Mouse (Mus musculus) neural tube, embryonic 10.5 days (tissue): ENCODE measurements around the gene Zc3hc1.
"Not testable (repeated sequence)": the region's sequence is repeated elsewhere in the genome, so short reads cannot be mapped to it uniquely, and the experiment has no call there.

Experiments used
- DNase-seq: peaks from one replicate; pipeline ENCODE4 v3.0.0-alpha.2; 2017; ENCODE audit warnings: low spot score; ENCODE audit errors: extremely low spot score

Gene Zc3hc1

DNA sequence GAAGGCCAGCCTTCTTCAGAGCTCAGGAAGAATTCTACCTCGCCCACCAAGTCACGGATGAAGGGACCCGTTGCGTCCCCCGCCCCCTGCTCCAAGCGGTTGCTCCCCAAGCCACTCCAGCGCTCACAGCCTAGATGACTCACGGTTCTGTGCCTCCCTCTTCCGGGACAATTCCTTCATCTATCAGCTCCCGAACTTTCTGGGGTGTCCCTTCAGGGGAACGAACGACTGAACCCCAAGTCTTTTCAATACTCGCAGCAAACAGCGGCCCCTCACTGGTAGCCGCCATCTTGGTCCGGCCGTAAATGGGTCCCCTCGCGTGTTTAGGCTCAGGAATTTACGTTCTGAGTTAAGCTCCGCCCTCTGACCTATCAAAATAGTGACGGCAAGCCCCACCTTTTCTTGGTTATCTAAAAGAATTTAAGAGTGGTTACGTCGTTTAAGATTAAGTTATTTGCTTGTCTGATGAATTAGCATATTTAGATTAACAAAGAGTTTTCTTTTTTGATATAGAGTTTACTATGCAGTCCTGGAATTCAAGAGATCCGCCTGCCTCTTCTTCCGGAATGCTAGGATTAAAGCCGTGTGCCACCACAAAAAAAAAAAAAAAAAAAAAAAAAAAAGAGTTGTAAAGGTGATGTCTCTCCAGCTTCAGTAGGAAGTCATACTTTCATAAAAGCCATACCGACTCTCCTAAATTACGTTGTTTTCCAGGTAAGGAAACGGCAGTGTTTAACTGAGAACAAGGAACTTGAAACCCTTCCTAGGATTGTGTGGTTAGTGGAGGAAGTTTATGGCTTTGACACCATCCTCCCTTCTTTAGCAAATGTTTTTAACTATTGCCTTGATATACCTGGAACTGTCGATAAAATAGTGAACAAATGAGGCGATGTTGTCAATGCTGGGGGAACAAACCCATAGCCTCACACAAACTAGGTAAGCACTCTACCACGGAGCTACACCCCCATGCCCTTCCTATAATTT lies at the start of gene Zc3hc1:
TSS of gene Zc3hc1 (minus strand) at position 315 of the 984 bp plus-strand sequence.
- peak; percentile 77 for DNase-seq

DNA sequence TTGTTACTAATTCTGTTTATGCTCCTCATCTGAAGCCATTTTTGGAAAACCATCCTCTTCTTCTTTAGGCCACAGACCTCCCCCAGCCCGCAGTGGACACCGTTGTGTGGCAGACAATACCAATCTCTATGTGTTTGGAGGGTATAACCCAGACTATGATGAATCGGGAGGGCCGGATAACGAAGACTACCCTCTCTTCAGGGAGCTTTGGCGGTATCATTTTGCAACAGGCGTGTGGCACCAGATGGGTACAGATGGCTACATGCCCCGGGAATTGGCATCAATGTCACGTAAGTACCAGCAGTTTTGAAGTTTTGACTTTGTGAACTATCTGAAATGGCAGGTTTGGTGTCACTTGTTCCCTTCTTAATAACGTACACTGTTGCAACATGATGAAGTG lies 48.7 kb upstream of the Zc3hc1 start:
- no peak for DNase-seq

DNA sequence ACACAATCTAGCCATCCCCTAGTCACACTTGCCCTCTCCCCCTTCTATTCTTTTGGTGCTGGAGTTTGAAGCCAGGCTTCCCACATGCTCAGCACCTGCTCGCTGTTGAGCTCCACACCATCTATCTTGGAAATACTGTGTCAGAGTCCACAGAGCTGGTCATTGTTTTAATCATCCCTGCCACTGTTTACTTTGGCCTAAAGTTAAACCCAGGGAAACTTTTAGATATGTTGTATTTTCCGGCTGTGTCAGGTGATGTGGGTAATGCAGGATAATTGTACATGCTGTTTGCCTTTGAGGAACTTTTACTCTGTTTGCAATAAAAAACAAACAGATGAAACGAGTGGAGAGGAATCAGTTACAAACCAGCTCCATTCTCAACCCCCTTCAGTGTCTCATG lies 46.2 kb upstream of the Zc3hc1 start:
- DNase-seq, result no peak

DNA sequence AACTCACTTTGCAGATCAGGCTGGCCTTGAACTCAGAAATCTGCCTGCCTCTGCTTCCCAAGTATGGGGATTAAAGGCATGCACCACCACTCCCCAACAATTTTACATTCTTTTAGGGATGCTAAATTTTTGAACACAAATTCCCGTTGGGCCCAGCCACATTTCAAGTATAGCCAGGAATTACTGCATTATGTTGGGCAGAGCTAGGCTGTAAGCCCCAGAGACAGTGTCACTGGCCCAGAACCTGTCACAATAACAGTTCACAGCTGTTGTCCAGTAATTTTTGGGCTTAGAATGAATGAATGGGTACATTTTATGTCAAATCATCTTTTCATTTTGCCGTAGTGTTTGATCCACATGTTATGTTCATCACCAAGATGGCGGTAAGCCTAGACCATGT lies 45.6 kb upstream of the Zc3hc1 start:
- no peak for DNase-seq

DNA sequence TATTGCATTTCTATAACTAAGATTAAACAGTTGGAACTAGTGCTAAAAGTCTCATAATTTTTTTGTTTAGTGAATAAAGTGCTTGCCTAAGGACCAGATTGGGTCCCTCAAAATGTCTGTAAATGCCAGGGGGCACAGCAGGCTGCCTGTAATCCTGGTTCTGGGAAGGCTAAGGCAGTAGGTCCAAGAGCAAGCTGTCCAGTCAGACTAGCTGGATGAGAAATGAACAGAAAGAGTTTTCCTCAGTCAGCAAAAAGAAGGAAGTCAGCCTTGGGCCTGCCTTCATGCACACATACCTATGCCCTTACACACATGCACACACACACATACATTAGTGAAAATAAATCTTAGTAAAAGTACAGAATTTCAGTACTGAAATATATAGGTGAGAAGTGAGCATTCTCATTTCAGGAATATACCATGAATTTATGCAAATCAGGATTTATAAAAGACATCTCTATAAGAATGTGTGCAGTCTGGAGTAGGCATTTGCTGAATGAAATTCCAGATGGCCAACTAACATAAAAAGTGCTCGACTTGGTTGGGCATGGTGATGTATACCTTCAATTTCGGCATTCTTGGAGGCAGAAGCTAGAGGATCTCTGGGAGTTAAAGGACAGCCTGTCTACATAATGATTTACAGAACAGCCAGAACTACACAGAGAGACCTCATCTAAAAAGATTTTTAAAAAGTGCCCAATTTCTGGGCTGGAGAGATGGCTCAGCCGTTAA lies 41.8 kb upstream of the Zc3hc1 start:
- no peak for DNase-seq

DNA sequence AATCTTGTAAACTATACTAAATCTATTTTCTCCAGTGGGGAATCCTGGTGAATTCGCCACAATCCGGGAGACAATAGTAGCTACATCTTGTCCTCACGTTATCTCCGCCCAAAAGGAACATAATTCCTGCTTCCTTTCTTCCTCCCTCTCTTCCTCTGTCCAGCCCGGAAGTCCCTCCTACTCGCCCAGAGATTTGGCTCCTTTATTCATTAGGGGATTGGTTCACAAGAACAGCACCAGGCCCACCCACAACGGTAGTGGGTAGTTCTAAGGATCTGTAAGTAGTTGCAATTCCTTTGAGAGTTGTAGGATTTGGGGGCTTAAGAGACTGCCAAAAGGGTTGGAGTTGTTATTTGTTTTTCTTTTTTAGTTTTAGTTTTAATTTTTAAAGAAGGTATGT lies 26.0 kb upstream of the Zc3hc1 start:
- no peak for DNase-seq

DNA sequence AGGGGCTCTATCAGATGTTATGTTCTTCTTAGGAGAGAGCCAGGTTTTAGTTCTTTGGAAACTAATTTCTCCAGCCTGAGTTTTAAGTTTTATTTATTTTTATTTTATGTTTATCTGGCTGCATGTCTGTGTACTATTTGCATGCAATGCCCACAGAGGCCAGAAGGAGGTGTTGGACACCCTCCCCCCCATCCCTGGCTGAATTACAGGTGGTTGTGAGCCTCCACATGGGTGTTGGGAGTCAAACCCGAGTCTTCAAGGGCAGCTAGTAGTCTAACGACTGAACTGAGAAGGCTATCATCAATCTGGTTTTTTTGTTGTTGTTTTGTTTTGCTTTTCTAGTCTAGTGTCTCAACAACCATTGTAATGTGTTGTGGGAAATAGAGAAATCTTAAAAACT lies 25.3 kb upstream of the Zc3hc1 start:
- DNase-seq, result no peak

DNA sequence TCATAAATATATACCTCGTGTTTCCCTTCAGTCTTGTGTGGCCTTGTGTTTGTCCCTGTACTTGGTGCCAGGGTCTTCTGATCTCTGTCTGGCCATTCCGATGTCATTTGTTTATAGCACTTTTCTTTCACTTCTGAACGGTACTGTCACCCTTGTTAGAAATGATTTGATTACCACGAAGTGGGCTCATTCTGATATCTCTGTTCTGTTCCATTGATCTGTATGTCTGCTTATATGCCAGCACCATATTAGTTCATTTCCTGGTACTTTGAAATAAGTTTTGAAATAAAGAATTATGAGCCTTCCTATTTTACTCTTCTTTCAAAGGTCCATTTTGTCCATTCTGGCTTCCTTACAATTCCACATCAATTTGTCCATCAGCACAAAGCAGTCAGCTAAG lies 20.5 kb upstream of the Zc3hc1 start:
- no peak for DNase-seq

DNA sequence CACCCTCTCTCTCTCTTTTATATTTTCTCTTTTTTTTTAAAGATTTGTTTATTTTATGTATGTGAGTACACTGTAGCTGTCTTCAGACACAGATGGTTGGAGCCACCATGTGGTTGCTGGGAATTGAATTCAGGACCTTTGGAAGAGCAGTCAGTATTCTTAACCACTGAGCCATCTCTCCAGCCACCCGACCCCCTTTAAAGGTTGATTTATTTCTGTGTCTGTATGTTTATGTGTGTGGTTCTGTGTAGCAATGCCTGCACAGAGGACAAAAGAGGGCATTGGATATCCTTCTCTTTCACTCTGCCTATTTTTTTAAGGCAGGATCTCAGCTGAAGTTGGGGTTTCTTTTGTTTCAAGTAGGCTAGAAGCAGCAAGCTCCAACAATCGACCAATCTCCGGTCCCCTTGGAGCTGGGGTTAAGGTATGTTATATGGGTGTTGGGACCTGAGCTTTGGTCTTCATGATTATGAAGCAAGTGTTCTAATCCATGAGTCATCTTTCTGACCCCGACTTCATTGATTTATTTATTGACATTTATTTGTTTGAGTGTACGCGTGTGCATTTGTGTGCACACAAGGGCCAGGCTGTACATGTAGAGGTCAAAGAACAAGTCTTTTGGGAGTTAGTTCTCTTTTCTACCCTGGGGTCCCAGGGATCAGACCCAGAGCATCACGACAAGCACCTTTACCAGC lies 18.7 kb upstream of the Zc3hc1 start:
- DNase-seq, result no peak

DNA sequence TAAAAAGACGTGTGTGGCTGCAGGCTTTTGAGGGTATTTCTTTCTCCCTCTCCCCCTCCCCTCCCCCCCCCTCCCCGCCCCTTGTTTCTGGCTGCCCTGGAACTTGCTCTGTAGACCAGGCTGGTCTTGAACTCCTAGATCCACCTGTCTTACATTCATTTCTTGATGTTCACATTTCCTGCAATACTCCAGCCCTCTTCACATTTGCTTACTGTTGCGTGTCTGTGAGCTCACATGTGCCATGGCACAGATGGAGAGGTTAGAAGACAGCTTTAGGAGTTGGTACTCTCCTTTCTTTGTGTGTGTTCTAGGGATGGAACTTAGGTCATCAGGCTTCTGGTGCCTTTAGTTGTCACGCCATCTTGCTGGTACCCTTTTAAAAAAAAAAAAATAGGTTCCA lies 17.4 kb upstream of the Zc3hc1 start:
- DNase-seq, result no peak

DNA sequence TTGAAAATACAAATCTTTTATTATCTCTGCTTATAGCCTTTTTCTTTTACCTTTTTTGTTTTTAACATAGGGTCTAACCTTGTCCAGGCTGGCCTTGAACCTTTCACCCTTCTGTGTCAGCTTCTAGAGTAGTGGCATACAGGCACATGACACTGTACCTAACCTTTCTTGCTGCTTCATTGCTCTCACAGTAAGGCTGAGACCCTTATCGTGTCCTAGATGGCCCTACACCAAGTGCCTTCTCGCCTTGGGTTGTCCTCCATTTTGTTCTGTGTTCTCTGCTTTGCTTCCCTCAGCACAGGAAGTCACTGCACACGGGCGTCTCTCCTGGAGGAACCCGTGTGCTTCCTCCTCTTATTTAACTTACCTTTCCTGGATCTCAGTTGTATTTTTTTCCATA lies 13.8 kb upstream of the Zc3hc1 start:
- DNase-seq, result no peak

DNA sequence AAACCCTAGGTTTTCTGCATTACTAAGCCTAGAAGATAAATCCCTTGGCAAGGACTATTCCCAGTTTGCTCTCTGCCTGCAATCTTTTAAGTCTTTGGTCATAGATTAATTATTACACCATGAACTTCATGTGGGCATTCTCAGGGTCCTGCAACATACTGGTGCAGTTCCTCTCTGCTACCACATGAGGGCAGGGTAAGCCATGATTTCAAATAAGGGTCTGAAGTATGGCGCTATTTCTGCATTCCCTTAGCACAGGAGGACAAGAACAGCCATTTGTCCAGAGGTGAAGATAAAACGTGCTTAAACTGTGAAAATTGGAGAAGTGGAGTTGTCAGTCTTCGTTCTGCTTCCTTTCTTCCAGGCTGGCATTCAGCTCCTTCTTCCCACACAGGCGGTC lies 12.6 kb upstream of the Zc3hc1 start:
- peak; percentile 52 for DNase-seq

DNA sequence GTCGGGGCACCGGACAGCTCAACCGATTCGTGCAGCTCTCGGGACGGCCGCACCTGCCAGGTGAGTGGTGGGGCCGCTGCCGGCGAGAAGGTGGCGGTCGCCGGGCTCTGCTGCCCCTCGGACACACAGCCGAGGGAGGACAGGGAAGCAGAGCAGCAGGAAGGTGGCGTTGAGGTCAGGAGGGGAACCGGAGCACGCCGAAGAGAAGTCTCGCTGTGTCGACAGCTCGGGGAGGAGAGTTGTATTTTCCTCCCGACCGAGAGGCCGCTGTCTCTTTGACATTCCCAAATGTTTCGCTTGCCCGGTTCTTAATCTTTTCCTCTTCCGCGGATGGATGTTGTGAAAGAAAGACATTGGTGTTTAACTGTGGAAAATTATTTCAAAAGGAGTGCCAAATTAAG lies 11.3 kb upstream of the Zc3hc1 start:
- no peak for DNase-seq

DNA sequence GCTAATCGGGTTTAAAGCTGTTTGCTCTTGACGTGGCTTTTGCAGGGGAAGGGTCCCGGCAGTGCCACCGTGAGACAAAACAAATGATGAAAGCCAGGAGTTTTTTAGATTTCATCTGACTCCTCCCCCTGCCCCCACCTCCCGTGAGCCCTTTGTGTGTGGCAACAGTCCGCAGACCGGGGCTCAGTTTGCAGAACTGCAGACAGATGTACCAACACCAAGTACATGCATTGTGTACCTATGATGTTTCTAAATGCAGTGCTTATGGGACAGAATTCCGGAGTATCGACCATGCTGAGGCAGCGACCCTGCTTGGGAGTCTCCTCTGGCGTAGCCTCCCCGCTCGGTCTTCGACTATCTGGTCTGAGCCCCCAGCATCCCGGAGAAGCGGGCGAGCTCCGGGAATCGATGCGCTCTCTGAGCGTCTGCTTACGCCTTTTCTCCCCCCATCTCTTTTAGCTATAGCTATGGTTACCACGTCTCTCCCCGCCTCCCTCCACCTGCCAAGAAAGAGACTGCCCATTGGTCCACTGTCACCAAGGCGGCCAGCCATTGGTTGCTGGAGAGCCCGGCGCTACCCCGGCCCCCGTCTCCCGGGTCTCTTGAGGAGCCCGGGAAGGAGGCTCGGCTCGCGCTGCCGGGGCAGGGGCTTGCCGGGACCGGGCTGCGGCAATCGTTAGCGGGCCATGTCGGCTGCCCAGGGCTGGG lies 10.6 kb upstream of the Zc3hc1 start, which contains the start of gene Klhdc10:
TSS of gene Klhdc10 (plus strand) at position 561 of the 708 bp plus-strand sequence.
- peak; percentile 100 for DNase-seq

DNA sequence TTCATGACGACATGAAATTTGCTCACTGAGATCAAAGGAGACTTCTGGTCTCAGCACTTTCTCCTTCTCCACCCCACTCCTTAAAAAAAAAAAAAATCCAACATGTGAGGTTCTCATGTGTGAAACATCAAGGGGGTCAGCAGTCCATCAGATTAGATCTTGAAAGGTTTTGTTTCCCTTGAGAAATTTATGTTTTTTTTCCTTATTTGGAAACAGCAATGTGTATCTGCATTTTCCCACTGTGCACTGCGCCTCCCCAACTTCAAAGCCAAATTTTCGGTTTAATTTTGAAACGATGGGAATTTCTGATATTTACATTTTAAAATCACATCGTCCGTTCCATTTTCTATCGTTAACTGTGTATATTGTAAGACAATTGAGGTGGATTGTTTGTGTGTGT lies 9.9 kb upstream of the Zc3hc1 start:
- no peak for DNase-seq

DNA sequence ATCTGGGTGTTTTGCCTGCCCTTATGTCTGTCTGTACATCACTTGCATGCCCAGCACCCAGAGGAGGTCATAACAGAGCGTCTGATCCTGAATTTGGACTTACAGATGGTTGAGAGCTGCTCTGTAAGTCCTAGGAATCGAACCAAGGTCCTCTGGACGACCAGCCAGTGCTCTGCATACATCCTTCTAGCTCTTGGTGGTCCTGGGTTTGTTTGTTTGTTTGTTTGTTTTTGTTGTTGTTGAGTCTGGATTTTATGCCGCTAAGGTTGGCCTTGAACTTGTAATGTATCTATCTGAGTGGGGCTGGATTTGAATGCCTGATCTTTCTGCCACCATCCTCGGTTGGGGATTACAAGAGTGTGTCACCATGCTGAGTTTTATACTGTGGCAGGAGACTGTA lies 9.3 kb upstream of the Zc3hc1 start:
- no peak for DNase-seq

DNA sequence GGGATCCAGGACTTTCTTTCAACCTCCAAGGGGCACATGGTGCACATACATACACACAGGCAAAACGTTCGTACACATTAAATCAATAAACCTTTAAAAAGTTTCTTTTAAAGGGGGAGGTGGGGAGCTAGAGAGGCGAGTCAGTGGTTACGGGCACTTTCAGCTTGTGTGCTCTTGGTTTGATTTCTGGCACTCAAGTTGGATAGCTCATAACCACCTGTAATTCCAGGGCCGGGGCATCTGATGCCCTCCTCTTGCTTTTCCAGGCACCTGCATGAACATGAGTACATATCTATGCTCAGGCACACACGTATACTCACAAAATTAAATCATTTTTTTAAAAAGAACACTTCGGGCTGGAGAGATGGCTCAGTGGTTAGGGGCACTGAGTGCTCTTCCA lies 1.2 kb upstream of the Zc3hc1 start:
- DNase-seq, result no peak

DNA sequence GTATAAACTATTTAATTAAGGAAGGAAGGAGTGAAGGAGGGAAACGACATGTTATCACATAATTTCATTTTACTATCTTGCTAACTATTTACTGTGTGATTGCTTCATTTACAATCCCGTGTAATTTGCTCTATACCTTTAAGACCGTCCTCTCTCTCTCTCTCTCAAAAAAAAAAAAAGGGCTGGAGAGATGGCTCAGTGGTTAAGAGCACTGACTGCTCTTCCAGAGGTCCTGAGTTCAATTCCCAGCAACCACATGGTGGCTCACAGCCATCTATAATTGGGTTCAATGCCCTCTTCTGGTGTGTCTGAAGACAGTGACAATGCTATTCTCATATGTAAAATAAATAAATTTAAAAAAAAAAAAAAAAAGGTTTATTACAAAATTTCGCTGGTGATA lies 557 bp downstream of the Zc3hc1 start:
- not testable (repeated sequence) for DNase-seq

DNA sequence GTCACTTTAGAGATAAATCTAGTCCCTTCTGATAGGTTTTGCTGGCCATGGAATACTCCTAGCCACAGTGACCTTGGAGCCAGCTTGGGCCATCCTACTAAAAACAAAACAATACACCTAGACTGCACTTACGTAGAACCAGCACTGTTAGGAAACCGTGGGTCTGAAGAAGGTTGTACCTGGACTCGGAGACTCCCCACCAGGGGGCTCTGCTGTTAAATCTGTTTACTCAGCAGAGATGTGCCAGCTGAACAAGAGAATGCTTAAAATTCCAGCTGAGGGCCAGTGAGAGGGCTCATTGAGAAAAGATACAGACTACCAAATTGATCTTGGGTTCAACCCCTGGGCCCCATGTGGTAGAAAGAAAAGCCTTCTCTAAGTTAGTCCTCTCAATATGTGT lies 9.7 kb downstream of the Zc3hc1 start:
- no peak for DNase-seq

DNA sequence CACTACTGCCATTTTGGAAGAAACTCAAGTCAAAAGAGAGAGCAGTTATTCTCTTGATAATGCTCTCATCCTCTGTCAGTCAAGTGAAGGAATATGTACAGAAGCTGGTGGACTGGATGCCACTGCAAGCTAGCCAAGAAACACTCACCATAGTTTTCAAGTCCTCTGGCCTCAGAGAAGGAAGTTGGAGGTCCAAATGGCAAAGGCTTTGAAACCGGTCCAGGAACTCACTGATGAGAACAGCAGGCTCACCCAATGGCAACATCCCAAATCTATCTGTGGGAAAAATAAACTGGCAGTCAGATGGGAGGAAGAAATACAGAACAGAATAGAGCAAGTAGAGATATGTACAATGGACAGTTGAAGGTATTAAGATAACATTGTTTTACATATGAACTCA lies 15.0 kb downstream of the Zc3hc1 start:
- no peak for DNase-seq
